Mouse (Mus musculus) megakaryocyte, embryonic 14.5 days (primary cell): ENCODE results near the gene Fscb.

Experiments used
- FLI1 ChIP-seq: IDR thresholded peaks from 2 replicates; pipeline ENCODE4 v1.6.1; 2012; ENCODE audit warnings: low read length, inconsistent platforms, mixed read lengths
- GATA1 ChIP-seq: IDR thresholded peaks from 3 replicates; pipeline ENCODE4 v1.6.1; 2012; ENCODE audit warnings: mixed read lengths, low read length, inconsistent platforms, borderline replicate concordance

DNA sequence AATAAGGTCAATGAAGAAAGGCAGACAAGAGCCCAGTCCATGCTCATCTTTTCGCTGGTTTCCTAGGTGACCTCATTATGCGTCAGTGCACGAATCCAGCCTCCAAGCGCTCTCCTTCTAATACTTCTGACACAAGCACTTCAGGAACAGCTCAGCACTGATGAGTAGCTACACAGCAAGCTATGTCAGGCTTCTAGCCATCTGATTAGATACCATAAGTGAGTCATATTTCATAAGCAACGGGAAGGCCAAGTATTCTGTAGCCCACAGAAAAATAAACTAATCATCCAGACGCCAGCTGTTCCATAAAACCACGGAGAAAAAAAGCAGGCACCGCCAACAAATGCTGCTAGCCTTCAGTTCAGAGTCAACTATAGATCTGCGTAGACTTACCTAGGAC, 24.6 kb downstream of the Fscb start:
- no peak for TF ChIP-seq GATA1
- no peak for TF ChIP-seq FLI1
